Mouse (Mus musculus) heart, embryonic 16.5 days (tissue): ENCODE measurements around the gene Tbc1d9. TPM values are rescaled to one million over a fixed set of nuclear protein-coding genes. Genes with fewer than 3 reads are reported as not detected.
A peak's percentile ranks its signal among the peaks of the same experiment; 100 is the strongest.

Experiments
- ATAC-seq: fragments of 200-750 bp; cut with Nextera tagmentation; replicated peaks from 2 replicates; pipeline ENCODE4 v1.8.0; 2017; ENCODE audit warnings: moderate number of reproducible peaks; ENCODE audit not compliant: insufficient read depth, low FRiP score; ENCODE audit errors: extremely low read depth
- H3K27ac ChIP-seq: fragments of 300-500 bp; sonication (generic); 2 replicates; pipeline ENCODE4 v1.5.1; 2014; ENCODE audit warnings: mild to moderate bottlenecking, low read length, control low read depth, moderate library complexity
- H3K27me3 ChIP-seq: fragments of 300-500 bp; sonication (generic); 2 replicates; pipeline ENCODE4 v1.6.1; 2014; ENCODE audit warnings: low read length, mixed read lengths; ENCODE audit not compliant: control insufficient read depth, insufficient read depth
- H3K36me3 ChIP-seq: fragments of 300-500 bp; sonication (generic); 2 replicates; pipeline ENCODE4 v1.6.1; 2014; ENCODE audit not compliant: control insufficient read depth, insufficient read depth
- H3K4me1 ChIP-seq: fragments of 300-500 bp; sonication (generic); 2 replicates; pipeline ENCODE4 v1.6.1; 2014; ENCODE audit warnings: low read length, mixed read lengths; ENCODE audit not compliant: control insufficient read depth, insufficient read depth
- H3K4me2 ChIP-seq: fragments of 300-500 bp; sonication (generic); 2 replicates; pipeline ENCODE4 v1.6.1; 2014; ENCODE audit warnings: low read depth, mild to moderate bottlenecking, control low read depth, low read length
- H3K4me3 ChIP-seq: fragments of 300-500 bp; sonication (generic); 2 replicates; pipeline ENCODE4 v1.5.1; 2014; ENCODE audit warnings: mild to moderate bottlenecking, control low read depth, low read length
- H3K9ac ChIP-seq: fragments of 300-500 bp; sonication (generic); 2 replicates; pipeline ENCODE4 v1.6.1; 2014; ENCODE audit warnings: low read length, control low read depth
- H3K9me3 ChIP-seq: fragments of 300-500 bp; sonication (generic); replicated peaks from 2 replicates; pipeline ENCODE4 v1.6.1; 2016; ENCODE audit warnings: low read length; ENCODE audit not compliant: control insufficient read depth
- WGBS: fragments of 180-500 bp; shearing (Covaris S2); extraction: QIAGEN DNeasy Blood & Tissue Kit; methylation state at CpG from one replicate; pipeline ENCODE4 v1.1.7; 2014; 5-methylcytosine and 5-hydroxymethylcytosine counted together
- polyA plus RNA-seq: library from polyadenylated mRNA; unstranded; fragments of >200 nt; fragmentation: Nextera tagmentation; extraction: Ambion mirVana; gene quantifications from 2 replicates; pipeline ENCODE4 v1.2.1, GENCODE M21; 2015

The Tbc1d9 gene
- polyA plus RNA-seq, 1 experiment from 2014 or later: 0.66 TPM

DNA sequence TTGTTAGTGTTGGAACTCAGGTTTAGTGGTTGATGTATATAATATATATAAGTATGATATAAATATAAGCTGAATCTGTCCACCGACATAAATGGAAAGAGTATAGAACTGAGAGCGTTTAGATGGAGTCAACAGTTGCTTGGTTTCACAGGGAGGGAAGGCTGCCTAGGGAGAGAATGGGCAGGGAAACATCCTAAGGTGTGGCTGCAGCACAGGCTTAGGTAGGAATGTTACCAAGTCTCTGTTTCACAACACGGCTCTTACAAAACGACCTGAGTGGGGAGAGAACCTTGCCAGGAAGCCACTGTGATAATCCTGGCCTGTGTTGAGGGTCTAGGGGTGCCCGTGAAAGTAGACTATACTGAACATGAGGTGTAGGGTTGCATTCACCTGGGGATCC, 62.2 kb downstream of the Tbc1d9 start:
- 76% methylated on average over 5 of the region's 5 CpGs for WGBS
- Histone ChIP-seq H3K36me3 (no peaks in the 10 kb centered on the region), H3K4me2 (no peak overlapping the region), H3K4me3 (no peak overlapping the region), H3K9me3 (no peaks in the 10 kb centered on the region), H3K27me3 (no peaks in the 10 kb centered on the region), H3K27ac (no peak overlapping the region), H3K4me1 (no peaks in the 10 kb centered on the region), H3K9ac (no peak overlapping the region)
- no peak for ATAC-seq

GRCm38 (mm10) chr8:83233099-83233498, 67.9 kb downstream of the Tbc1d9 start:
- no peak overlapping the region for H3K27ac ChIP-seq
- no peak overlapping the region for H3K4me2 ChIP-seq
- no peaks in the 10 kb centered on the region for H3K4me1 ChIP-seq
- H3K36me3 ChIP-seq: no peaks in the 10 kb centered on the region
- H3K27me3 ChIP-seq: no peaks in the 10 kb centered on the region
- no peaks in the 10 kb centered on the region for H3K9me3 ChIP-seq
- no peak overlapping the region for H3K9ac ChIP-seq
- ATAC-seq: no peak
- WGBS: 79% methylated on average over 4 of the region's 4 CpGs
- H3K4me3 ChIP-seq: no peak overlapping the region

GRCm38 (mm10) chr8:83239341-83239740, 74.2 kb downstream of the Tbc1d9 start:
- ATAC-seq: no peak
- no peak overlapping the region for H3K27ac ChIP-seq

GRCm38 (mm10) chr8:83244151-83244550, 79.0 kb downstream of the Tbc1d9 start:
- H3K4me3 ChIP-seq: no peak overlapping the region
- no peak overlapping the region for H3K27ac ChIP-seq
- no peak for ATAC-seq
- H3K27me3 ChIP-seq: no peaks in the 10 kb centered on the region
- H3K9me3 ChIP-seq: no peaks in the 10 kb centered on the region
- H3K4me1 ChIP-seq: no peaks in the 10 kb centered on the region
- WGBS: 80% methylated on average over 7 of the region's 7 CpGs
- no peak overlapping the region for H3K4me2 ChIP-seq
- H3K36me3 ChIP-seq: no peaks in the 10 kb centered on the region
- no peak overlapping the region for H3K9ac ChIP-seq

More at GRCm38 (mm10) chr8:83239341-83239740, 74.2 kb downstream of the Tbc1d9 start:
- no peaks in the 10 kb centered on the region for H3K4me1 ChIP-seq
- no peaks in the 10 kb centered on the region for H3K9me3 ChIP-seq
- H3K4me3 ChIP-seq: no peak overlapping the region
- no peaks in the 10 kb centered on the region for H3K27me3 ChIP-seq
- H3K36me3 ChIP-seq: no peaks in the 10 kb centered on the region
- no peak overlapping the region for H3K4me2 ChIP-seq
- no peak overlapping the region for H3K9ac ChIP-seq

DNA sequence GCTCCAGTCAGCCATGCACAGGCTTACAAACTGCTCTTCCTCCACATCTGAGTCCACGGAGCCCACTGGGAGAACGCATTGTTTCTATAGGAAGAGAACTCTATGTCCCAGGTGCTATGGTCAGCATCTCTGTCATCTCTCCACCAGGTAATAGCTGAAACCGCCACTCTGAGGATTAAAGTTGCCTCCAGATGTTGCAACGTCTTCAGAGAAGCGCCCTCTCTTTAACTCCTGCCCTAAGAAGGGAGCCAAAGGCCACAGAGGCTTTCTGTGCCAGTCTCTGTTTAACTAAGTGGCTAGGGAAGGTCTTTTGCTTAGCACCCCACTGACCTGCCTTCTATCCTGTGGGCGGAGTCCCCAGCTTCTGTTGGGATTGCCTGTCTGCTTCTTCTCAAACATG, 85.7 kb downstream of the Tbc1d9 start:
- Histone ChIP-seq H3K4me3 (no peak overlapping the region), H3K36me3 (no peaks in the 10 kb centered on the region), H3K27me3 (no peaks in the 10 kb centered on the region), H3K4me1 (no peaks in the 10 kb centered on the region), H3K27ac (no peak overlapping the region), H3K9me3 (no peaks in the 10 kb centered on the region), H3K9ac (no peak overlapping the region), H3K4me2 (no peak overlapping the region)
- no peak for ATAC-seq
- WGBS: 91% methylated on average over 6 of the region's 6 CpGs

- no peaks in the 10 kb centered on the region for H3K27me3 ChIP-seq
- 78% methylated on average over 14 of the region's 14 CpGs for WGBS
- ATAC-seq: no peak
- H3K36me3 ChIP-seq: no peaks in the 10 kb centered on the region
- H3K9me3 ChIP-seq: no peaks in the 10 kb centered on the region
- H3K4me1 ChIP-seq: no peaks in the 10 kb centered on the region
- no peak overlapping the region for H3K9ac ChIP-seq
- no peak overlapping the region for H3K27ac ChIP-seq
- no peak overlapping the region for H3K4me2 ChIP-seq
- no peak overlapping the region for H3K4me3 ChIP-seq
Observed at GRCm38 (mm10) chr8:83251362-83252246, 86.5 kb downstream of the Tbc1d9 start.

DNA sequence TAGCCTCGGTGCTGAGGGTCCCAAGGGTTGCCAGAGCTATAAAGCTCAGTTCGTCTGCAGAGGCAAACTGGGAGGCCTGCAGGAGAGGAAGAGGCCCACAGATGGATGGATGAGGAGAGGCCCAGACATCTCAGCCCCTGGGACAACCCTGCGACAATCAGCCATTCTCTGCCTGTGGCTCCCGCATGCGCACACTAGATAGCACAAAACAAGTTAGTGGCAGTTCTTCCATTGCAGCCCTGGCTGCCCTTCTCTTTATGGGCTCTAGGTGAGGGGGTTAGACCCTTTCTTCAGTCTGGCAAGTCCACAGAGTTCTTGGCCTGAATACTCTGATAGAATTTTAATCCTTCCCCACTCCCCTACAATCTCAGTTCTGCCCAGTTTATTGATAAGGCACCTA, 87.6 kb downstream of the Tbc1d9 start:
- Histone ChIP-seq H3K9me3 (no peaks in the 10 kb centered on the region), H3K9ac (no peak overlapping the region), H3K36me3 (no peaks in the 10 kb centered on the region), H3K4me1 (no peaks in the 10 kb centered on the region), H3K4me2 (no peak overlapping the region), H3K27me3 (no peaks in the 10 kb centered on the region), H3K27ac (no peak overlapping the region), H3K4me3 (no peak overlapping the region)
- WGBS: 79% methylated on average over 5 of the region's 5 CpGs
- ATAC-seq: no peak

DNA sequence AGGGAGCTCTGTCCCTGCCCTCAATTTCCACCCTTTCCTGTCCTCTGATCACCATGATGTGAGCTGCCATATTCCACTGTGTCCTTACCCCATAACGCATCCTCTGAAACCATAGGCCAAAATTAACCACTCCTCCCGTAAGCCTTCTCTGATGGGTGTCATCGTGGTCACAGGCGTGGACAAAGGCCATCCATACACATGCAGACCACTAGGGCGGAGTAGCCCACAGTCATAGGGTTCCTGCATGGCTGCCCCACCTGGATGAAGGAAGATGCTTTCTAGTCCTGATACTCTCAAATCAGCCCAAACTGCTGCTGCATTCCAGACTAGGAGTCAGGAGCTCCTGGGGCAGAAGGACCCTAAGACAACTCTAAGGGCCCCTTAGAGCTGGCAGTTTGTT, 92.5 kb downstream of the Tbc1d9 start:
- H3K27me3 ChIP-seq: no peaks in the 10 kb centered on the region
- no peaks in the 10 kb centered on the region for H3K36me3 ChIP-seq
- H3K9me3 ChIP-seq: no peaks in the 10 kb centered on the region
- H3K4me1 ChIP-seq: no peaks in the 10 kb centered on the region
- H3K4me3 ChIP-seq: no peak overlapping the region
- WGBS: 96% methylated on average over 5 of the region's 5 CpGs
- H3K27ac ChIP-seq: no peak overlapping the region
- H3K9ac ChIP-seq: no peak overlapping the region
- no peak for ATAC-seq
- H3K4me2 ChIP-seq: no peak overlapping the region

DNA sequence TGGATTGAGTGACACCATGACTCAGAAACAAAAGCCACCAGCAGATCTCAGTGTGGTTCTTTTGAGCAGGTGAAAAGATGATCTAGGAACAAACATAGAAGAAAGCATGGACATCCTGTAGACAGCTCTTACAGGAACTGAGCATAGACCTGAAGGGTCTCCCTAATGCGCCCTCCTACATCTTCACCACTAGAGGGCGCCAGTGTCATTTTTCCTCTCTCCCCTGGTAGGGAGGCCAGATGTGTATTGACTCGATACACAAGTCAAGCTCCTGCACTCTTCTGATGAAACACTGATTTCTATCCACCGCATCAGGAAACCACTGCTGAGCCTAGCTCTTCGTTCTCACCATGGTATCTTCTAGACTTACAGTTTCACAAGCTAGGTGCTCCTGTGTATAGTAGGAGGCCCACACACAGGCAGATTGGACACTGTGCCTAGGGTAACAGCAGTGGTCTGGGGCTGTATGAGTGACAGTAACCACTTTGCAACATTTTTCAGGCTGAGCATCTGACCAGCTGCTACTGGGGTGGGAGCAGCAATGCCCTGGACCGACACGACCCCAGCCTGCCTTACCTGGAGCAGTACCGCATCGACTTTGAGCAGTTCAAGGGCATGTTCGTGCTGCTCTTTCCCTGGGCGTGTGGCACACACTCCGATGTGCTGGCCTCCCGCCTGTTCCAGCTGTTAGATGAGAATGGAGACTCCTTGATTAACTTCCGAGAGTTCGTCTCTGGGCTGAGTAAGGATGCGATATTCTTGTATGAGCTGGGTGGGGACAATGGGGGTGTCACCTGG, 95.5 kb downstream of the Tbc1d9 start:
- Histone ChIP-seq H3K4me1 (no peaks in the 10 kb centered on the region), H3K9ac (no peak overlapping the region), H3K9me3 (no peaks in the 10 kb centered on the region), H3K4me2 (no peak overlapping the region), H3K36me3 (no peaks in the 10 kb centered on the region), H3K27me3 (no peaks in the 10 kb centered on the region), H3K27ac (no peak overlapping the region), H3K4me3 (no peak overlapping the region)
- ATAC-seq: peak; percentile 75
- WGBS: 71% methylated on average over 16 of the region's 16 CpGs
